Mouse (Mus musculus) lung, adult 2 months (tissue): Measurements from ENCODE around the gene Mmp17.

Source experiments
- CTCF ChIP-seq: fragments of 200-500 bp; IDR thresholded peaks from 2 replicates; pipeline ENCODE4 v1.5.1; 2011; ENCODE audit warnings: mild to moderate bottlenecking, low read length, control low read depth; ENCODE audit not compliant: insufficient read depth
- POLR2A ChIP-seq: fragments of 200-500 bp; IDR thresholded peaks from 2 replicates; pipeline ENCODE4 v1.6.1; 2011; ENCODE audit warnings: low read depth, mild to moderate bottlenecking, control low read depth, low read length, borderline replicate concordance; ENCODE audit errors: extremely low read depth

- TF ChIP-seq CTCF (no peak), POLR2A (no peak)
These were observed 3.9 kb upstream of the Mmp17 start for GRCm38 (mm10) chr5:129580046-129580445.
